Mouse (Mus musculus): Measurements from ENCODE around the gene Allc. TPM values are rescaled to one million over a fixed set of nuclear protein-coding genes. Genes with fewer than 3 reads are reported as not detected.

The Allc gene
- total and polyA plus RNA-seq, 3 experiments, result 0.85 to 2.2 TPM; not detected in 1

- Histone ChIP-seq H3K27me3 (ENCODE audit: control insufficient read depth in 1 of 2, insufficient read depth in 2 of 2, low read length in 2 of 2) (no peaks in the 10 kb centered on the region), H3K4me1 (ENCODE audit: control insufficient read depth in 1 of 2, insufficient read depth in 2 of 2, low read length in 2 of 2) (peaks cover 14 to 32% of the 10 kb centered on the region in 2 experiments; a peak in 3 of 4 replicates), H3K9ac (ENCODE audit: control insufficient read depth, low read depth, low read length, poor library complexity, severe bottlenecking) (no peak overlapping the region), H3K9me3 (replicated peaks; ENCODE audit: insufficient read depth, low read length) (no peaks in the 10 kb centered on the region), H3K79me2 (ENCODE audit: control insufficient read depth, insufficient read depth, low read length, poor library complexity) (no peaks in the 10 kb centered on the region), H3K36me3 (ENCODE audit: control insufficient read depth in 1 of 2, insufficient read depth in 2 of 2, low read length in 2 of 2) (peaks cover 0 to 22% of the 10 kb centered on the region in 2 experiments; a peak in 2 of 4 replicates), H3K27ac (ENCODE audit: control insufficient read depth, low read depth, low read length) (peak overlapping the region; percentile 69), H3K4me3 (ENCODE audit: control insufficient read depth in 1 of 2, insufficient read depth in 1 of 2, low read depth in 2 of 2, low read length in 2 of 2) (no peak overlapping the region)
- TF ChIP-seq RCOR1 (IDR thresholded peaks at IDR 0.05; ENCODE audit: low read depth, low read length) (0 out of 2 replicates have a peak, but pooled peaks have one; percentile 12), MEF2A (IDR thresholded peaks at IDR 0.05; ENCODE audit: extremely low read depth, insufficient replicate concordance, low read depth, low read length, poor library complexity, severe bottlenecking) (no peak), ETS1 (IDR thresholded peaks at IDR 0.05; ENCODE audit: low read depth, low read length) (peak; percentile 48; the same call in 1 of the 2 replicates), UBTF (IDR thresholded peaks at IDR 0.05; ENCODE audit: borderline replicate concordance, insufficient read depth, low read depth, low read length) (no peak), BHLHE40 (IDR thresholded peaks at IDR 0.05; ENCODE audit: borderline replicate concordance, low read depth, low read length) (peak; percentile 82), SIN3A (IDR thresholded peaks at IDR 0.05; ENCODE audit: low read length) (peak; percentile 61), MYC (IDR thresholded peaks at IDR 0.05; ENCODE audit: low read depth, low read length) (0 out of 2 replicates have a peak, but pooled peaks have one; percentile 8), ZMIZ1 (IDR thresholded peaks at IDR 0.05; ENCODE audit: low read depth, low read length) (no peak), EP300 (IDR thresholded peaks at IDR 0.05; ENCODE audit: low read depth in 1 of 2, low read length in 2 of 2) (peak; percentile 66 to 72), USF1 (IDR thresholded peaks at IDR 0.05; ENCODE audit: low read depth, low read length) (no peak), MAZ (IDR thresholded peaks at IDR 0.05; ENCODE audit: low read depth, low read length) (peak; percentile 64; the same call in 1 of the 2 replicates), RAD21 (IDR thresholded peaks at IDR 0.05; ENCODE audit: low read depth, low read length) (no peak), USF2 (IDR thresholded peaks at IDR 0.05; ENCODE audit: borderline replicate concordance in 1 of 2, insufficient read depth in 1 of 2, low read depth in 1 of 2, low read length in 2 of 2) (no peak), CTCF (IDR thresholded peaks at IDR 0.05 in 2 of 3, conservative IDR thresholded peaks at IDR 0.05 in 1 of 3; ENCODE audit: control insufficient read depth in 1 of 3, insufficient read depth in 1 of 3, low read depth in 2 of 3, low read length in 3 of 3, poor library complexity in 1 of 3, severe bottlenecking in 1 of 3) (no peak), GATA1 (IDR thresholded peaks at IDR 0.05; ENCODE audit: low read depth, low read length) (peak; percentile 66), TCF12 (IDR thresholded peaks at IDR 0.05; ENCODE audit: low read depth, low read length) (peak; percentile 72), NELFE (IDR thresholded peaks at IDR 0.05; ENCODE audit: low read depth, low read length) (no peak), TBP (IDR thresholded peaks at IDR 0.05; ENCODE audit: low read depth, low read length) (0 out of 2 replicates have a peak, but pooled peaks have one; percentile 27), ELF1 (IDR thresholded peaks at IDR 0.05; ENCODE audit: low read depth, low read length) (peak; percentile 17; the same call in 1 of the 2 replicates), HCFC1 (IDR thresholded peaks at IDR 0.05; ENCODE audit: low read depth, low read length) (0 out of 2 replicates have a peak, but pooled peaks have one; percentile 16), ZNF384 (IDR thresholded peaks at IDR 0.05; ENCODE audit: low read depth, low read length) (no peak), MAX (IDR thresholded peaks at IDR 0.05; ENCODE audit: low read length) (peak; percentile 28; the same call in 1 of the 2 replicates), POLR2AphosphoS2 (IDR thresholded peaks at IDR 0.05; ENCODE audit: low read length) (no peak), TAL1 (IDR thresholded peaks at IDR 0.05; ENCODE audit: low read length) (peak; percentile 64), JUND (IDR thresholded peaks at IDR 0.05; ENCODE audit: low read depth, low read length) (no peak), ZC3H11A (IDR thresholded peaks at IDR 0.05; ENCODE audit: low read depth, low read length) (no peak)
- DNase-seq (ENCODE audit: low read depth, low spot score), result peak; percentile 75
Observed at GRCm38 (mm10) chr12:28575366-28576070, 6.8 kb downstream of the Allc start.

Data from MEL (cell line).